Mouse (Mus musculus) brain, embryonic 14.5 days (tissue): Measurements from ENCODE around the gene Gorab.

Experiments used
- CTCF ChIP-seq: fragments of 200-500 bp; IDR thresholded peaks from 2 replicates; pipeline ENCODE4 v1.5.1; 2012; ENCODE audit warnings: inconsistent platforms, mild to moderate bottlenecking, moderate library complexity, borderline replicate concordance; ENCODE audit not compliant: insufficient read depth, insufficient read length; ENCODE audit errors: extremely low read depth
- POLR2A ChIP-seq: fragments of 200-500 bp; IDR thresholded peaks from 2 replicates; pipeline ENCODE4 v1.6.1; 2012; ENCODE audit warnings: mild to moderate bottlenecking, inconsistent platforms, borderline replicate concordance; ENCODE audit not compliant: poor library complexity, insufficient read depth, insufficient read length, severe bottlenecking; ENCODE audit errors: extremely low read depth

GRCm38 (mm10) chr1:163356167-163356566, 47.3 kb downstream of the Gorab start:
- no peak for TF ChIP-seq CTCF
- TF ChIP-seq POLR2A: no peak
